Mouse (Mus musculus): ENCODE data around the gene Gzmc. TPM values are rescaled to one million over a fixed set of nuclear protein-coding genes. Genes with fewer than 3 reads are reported as not detected.
"Not testable (repeated sequence)": the region's sequence is repeated elsewhere in the genome, so short reads cannot be mapped to it uniquely, and the experiment has no call there.

Gene Gzmc
- not detected in 2 replicates for polyA plus RNA-seq (2012; rRNA removed)

GRCm38 (mm10) chr14:56234556-56234955 lies at the start of gene Gzmc:
TSS of gene Gzmc (minus strand) at chr14:56234656.
- Histone ChIP-seq H3K27ac (ENCODE audit: insufficient read depth, low read length) (no peak within 1 kb of the TSS), H3K4me1 (ENCODE audit: control insufficient read depth, insufficient read depth, low read length) (no peaks in the 10 kb centered on the region), H3K4me3 (ENCODE audit: insufficient read depth, low read length) (no peak within 1 kb of the TSS)
- TF ChIP-seq POLR2A (IDR thresholded peaks at IDR 0.05; ENCODE audit: extremely low read depth, insufficient read depth, low read length) (no peak), CTCF (IDR thresholded peaks at IDR 0.05; ENCODE audit: extremely low read depth, insufficient read depth, low read length) (no peak)

- Histone ChIP-seq H3K4me1 (ENCODE audit: control insufficient read depth, insufficient read depth, low read length) (peaks cover 2% of the 10 kb centered on the region; the same call in 1 of the 2 replicates), H3K4me3 (ENCODE audit: insufficient read depth, low read length) (no peak overlapping the region), H3K27ac (ENCODE audit: insufficient read depth, low read length) (no peak overlapping the region)
- no peak for TF ChIP-seq POLR2A (IDR thresholded peaks at IDR 0.05; ENCODE audit: extremely low read depth, insufficient read depth, low read length)
- TF ChIP-seq CTCF (IDR thresholded peaks at IDR 0.05; ENCODE audit: extremely low read depth, insufficient read depth, low read length), result no peak
Measured at GRCm38 (mm10) chr14:56283816-56284215, 49.4 kb upstream of the Gzmc start.

GRCm38 (mm10) chr14:56281090-56281489 lies 46.6 kb upstream of the Gzmc start:
- no peak for TF ChIP-seq POLR2A (IDR thresholded peaks at IDR 0.05; ENCODE audit: extremely low read depth, insufficient read depth, low read length)
- TF ChIP-seq CTCF (IDR thresholded peaks at IDR 0.05; ENCODE audit: extremely low read depth, insufficient read depth, low read length), result no peak
- Histone ChIP-seq H3K4me3 (ENCODE audit: insufficient read depth, low read length) (no peak overlapping the region), H3K27ac (ENCODE audit: insufficient read depth, low read length) (no peak overlapping the region), H3K4me1 (ENCODE audit: control insufficient read depth, insufficient read depth, low read length) (no peaks in the 10 kb centered on the region)

- not testable (repeated sequence) for H3K4me3 ChIP-seq (ENCODE audit: insufficient read depth, low read length); H3K27ac ChIP-seq (ENCODE audit: insufficient read depth, low read length); H3K4me1 ChIP-seq (ENCODE audit: control insufficient read depth, insufficient read depth, low read length)
Measured at GRCm38 (mm10) chr14:56278691-56279090, 44.2 kb upstream of the Gzmc start.

- H3K4me1 ChIP-seq (ENCODE audit: control insufficient read depth, insufficient read depth, low read length); H3K4me3 ChIP-seq (ENCODE audit: insufficient read depth, low read length); H3K27ac ChIP-seq (ENCODE audit: insufficient read depth, low read length): not testable (repeated sequence)
Measured at GRCm38 (mm10) chr14:56276096-56276495, 41.6 kb upstream of the Gzmc start.

GRCm38 (mm10) chr14:56266109-56266508 lies 31.7 kb upstream of the Gzmc start:
- Histone ChIP-seq H3K4me3 (ENCODE audit: insufficient read depth, low read length) (no peak overlapping the region), H3K27ac (ENCODE audit: insufficient read depth, low read length) (no peak overlapping the region), H3K4me1 (ENCODE audit: control insufficient read depth, insufficient read depth, low read length) (no peaks in the 10 kb centered on the region)
- TF ChIP-seq CTCF (IDR thresholded peaks at IDR 0.05; ENCODE audit: extremely low read depth, insufficient read depth, low read length), result no peak
- TF ChIP-seq POLR2A (IDR thresholded peaks at IDR 0.05; ENCODE audit: extremely low read depth, insufficient read depth, low read length), result no peak

- TF ChIP-seq CTCF (IDR thresholded peaks at IDR 0.05; ENCODE audit: extremely low read depth, insufficient read depth, low read length) (no peak), POLR2A (IDR thresholded peaks at IDR 0.05; ENCODE audit: extremely low read depth, insufficient read depth, low read length) (no peak)
Measured at GRCm38 (mm10) chr14:56262153-56262552, 27.7 kb upstream of the Gzmc start, which contains the start of gene Gzmb. TSS of gene Gzmb (minus strand) at chr14:56262260.

GRCm38 (mm10) chr14:56240409-56240808 lies 6.0 kb upstream of the Gzmc start:
- no peak for TF ChIP-seq CTCF (IDR thresholded peaks at IDR 0.05; ENCODE audit: extremely low read depth, insufficient read depth, low read length)
- TF ChIP-seq POLR2A (IDR thresholded peaks at IDR 0.05; ENCODE audit: extremely low read depth, insufficient read depth, low read length), result no peak
- Histone ChIP-seq H3K4me3 (ENCODE audit: insufficient read depth, low read length) (no peak overlapping the region), H3K27ac (ENCODE audit: insufficient read depth, low read length) (no peak overlapping the region), H3K4me1 (ENCODE audit: control insufficient read depth, insufficient read depth, low read length) (no peaks in the 10 kb centered on the region)

More at GRCm38 (mm10) chr14:56262153-56262552, 27.7 kb upstream of the Gzmc start, which contains the start of gene Gzmb:
- H3K27ac ChIP-seq (ENCODE audit: insufficient read depth, low read length), result no peak within 1 kb of the TSS
- no peak within 1 kb of the TSS for H3K4me3 ChIP-seq (ENCODE audit: insufficient read depth, low read length)
- no peaks in the 10 kb centered on the region for H3K4me1 ChIP-seq (ENCODE audit: control insufficient read depth, insufficient read depth, low read length)

GRCm38 (mm10) chr14:56211317-56211716 lies 23.1 kb downstream of the Gzmc start, which contains the start of gene Gzmf:
TSS of gene Gzmf (minus strand) at chr14:56211417.
- H3K4me3 ChIP-seq (ENCODE audit: insufficient read depth, low read length), result no peak within 1 kb of the TSS
- no peaks in the 10 kb centered on the region for H3K4me1 ChIP-seq (ENCODE audit: control insufficient read depth, insufficient read depth, low read length)
- H3K27ac ChIP-seq (ENCODE audit: insufficient read depth, low read length), result no peak within 1 kb of the TSS
- TF ChIP-seq CTCF (IDR thresholded peaks at IDR 0.05; ENCODE audit: extremely low read depth, insufficient read depth, low read length), result no peak
- no peak for TF ChIP-seq POLR2A (IDR thresholded peaks at IDR 0.05; ENCODE audit: extremely low read depth, insufficient read depth, low read length)

- H3K4me3 ChIP-seq (ENCODE audit: insufficient read depth, low read length), result no peak overlapping the region
- TF ChIP-seq CTCF (IDR thresholded peaks at IDR 0.05; ENCODE audit: extremely low read depth, insufficient read depth, low read length), result no peak
- no peak for TF ChIP-seq POLR2A (IDR thresholded peaks at IDR 0.05; ENCODE audit: extremely low read depth, insufficient read depth, low read length)
- H3K27ac ChIP-seq (ENCODE audit: insufficient read depth, low read length), result no peak overlapping the region
- no peaks in the 10 kb centered on the region for H3K4me1 ChIP-seq (ENCODE audit: control insufficient read depth, insufficient read depth, low read length)
Measured at GRCm38 (mm10) chr14:56205613-56206012, 28.8 kb downstream of the Gzmc start.

- H3K4me3 ChIP-seq (ENCODE audit: insufficient read depth, low read length); H3K27ac ChIP-seq (ENCODE audit: insufficient read depth, low read length); H3K4me1 ChIP-seq (ENCODE audit: control insufficient read depth, insufficient read depth, low read length): not testable (repeated sequence)
- TF ChIP-seq CTCF (IDR thresholded peaks at IDR 0.05; ENCODE audit: extremely low read depth, insufficient read depth, low read length), result peak; percentile 31
Measured at GRCm38 (mm10) chr14:56205021-56205420, 29.4 kb downstream of the Gzmc start.

Data from cortical plate, adult 2 months (tissue).